Mouse (Mus musculus) layer of hippocampus, postnatal 10 days (tissue): ENCODE results near the gene Gpam. TPM values are rescaled to one million over a fixed set of nuclear protein-coding genes. Genes with fewer than 3 reads are reported as not detected.
A peak's percentile ranks its signal among the peaks of the same experiment; 100 is the strongest.

ENCODE experiments used
- DNase-seq, 2 experiments: peaks; one replicate each; pipeline ENCODE4 v3.0.0; 2021; ENCODE audit warnings: low spot score in 2 of 2
- total RNA-seq, 2 experiments: library from RNA; stranded (reverse); gene quantifications; 2 replicates each; pipeline ENCODE4 v1.2.3; 2021

Gene Gpam
- total RNA-seq, 2 experiments from 2014 or later: 73.0 to 76.0 TPM

GRCm38 (mm10) chr19:55061951-55062350 is 65.1 kb downstream of the Gpam start:
- peak; percentile 47 to 68 for DNase-seq

- no peak for DNase-seq
These were observed 65.6 kb downstream of the Gpam start for GRCm38 (mm10) chr19:55061447-55061901.

DNA sequence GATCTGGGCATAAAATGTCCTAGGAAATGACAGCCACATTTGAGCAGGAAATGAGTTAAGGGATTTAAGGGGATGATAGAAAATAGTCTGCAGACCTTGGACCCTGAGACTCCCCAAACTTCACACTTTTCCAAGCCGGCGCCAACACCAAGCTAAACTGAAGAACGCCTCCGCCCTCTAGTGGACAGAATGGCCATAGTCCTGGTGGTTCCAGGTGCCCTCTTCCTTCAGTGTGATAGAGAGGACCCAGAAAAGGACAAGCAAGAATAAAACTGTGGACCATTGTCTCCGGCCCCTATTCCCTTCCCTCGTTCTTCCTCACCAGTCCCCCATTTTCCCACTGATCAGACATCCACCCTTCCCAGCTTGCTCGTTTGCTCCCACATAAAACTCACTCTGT is 66.1 kb downstream of the Gpam start:
- peak; percentile 84 for DNase-seq

DNA sequence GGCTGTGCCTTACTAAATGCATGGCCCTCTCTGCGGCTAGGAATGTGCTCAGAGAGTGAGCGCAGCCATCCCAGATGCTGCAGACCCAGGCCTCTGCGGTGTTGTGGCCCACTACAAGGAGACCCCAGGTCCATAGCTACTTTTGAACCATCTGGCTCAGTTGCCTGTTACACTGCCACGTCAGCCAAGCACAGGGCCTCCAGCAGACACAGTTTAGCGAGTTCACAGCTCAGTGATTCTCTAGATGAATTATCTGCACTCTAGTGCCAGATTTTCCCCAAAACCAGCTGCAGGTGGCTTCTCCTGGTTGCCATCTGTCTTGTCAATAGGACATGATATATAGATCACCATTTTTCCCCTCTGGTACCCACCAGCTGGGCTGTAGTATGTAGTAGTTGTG is 69.6 kb downstream of the Gpam start:
- DNase-seq: no peak

DNA sequence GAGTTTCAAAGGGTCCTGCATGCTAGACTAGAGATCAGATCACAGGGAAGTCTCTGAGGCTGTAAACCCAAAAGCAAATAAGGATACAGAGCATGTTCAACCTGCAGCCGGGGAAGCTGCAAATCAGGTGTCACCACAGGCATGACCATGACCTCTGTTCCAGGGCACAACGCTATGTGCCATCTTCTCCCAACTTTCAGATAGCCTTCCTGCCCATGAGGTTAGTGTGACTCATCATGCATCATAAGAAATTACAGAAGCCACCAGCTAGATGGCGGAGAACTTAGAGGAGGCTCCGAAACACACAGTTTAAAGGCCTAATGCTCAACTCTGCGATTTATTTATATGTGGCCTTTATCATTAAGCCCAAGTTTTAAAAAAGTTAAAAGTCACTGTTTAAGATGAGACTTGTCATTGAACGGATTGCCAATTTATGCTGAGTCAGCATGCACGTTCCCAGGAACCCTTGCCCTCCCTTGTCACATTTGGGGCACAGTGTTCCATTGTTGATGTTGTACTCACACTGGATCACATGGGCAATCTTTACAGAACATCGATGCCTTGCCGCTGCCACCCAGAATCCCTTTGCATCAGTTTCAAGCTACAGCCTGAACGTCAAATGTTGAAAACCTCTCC is 71.3 kb downstream of the Gpam start:
- no peak for DNase-seq

DNA sequence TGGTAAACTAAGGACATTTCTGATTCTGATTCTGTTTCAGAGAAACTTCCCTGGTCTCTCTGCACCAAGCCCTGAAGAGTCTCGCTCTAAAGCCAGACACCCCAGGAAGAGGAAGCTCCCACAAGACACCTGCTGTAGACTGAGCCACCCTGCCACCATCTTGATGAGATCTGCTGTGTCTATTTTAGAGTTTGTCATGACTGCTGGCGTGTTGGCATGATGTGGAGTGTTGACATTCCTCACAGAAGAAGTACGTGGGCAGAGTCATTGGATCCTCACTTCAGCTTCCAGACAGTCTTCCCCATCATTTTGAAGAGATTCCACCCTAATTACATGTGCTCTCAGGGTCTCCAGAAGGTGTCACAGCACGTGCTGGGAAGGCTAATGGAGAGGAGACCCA is 73.9 kb downstream of the Gpam start:
- DNase-seq: no peak

DNA sequence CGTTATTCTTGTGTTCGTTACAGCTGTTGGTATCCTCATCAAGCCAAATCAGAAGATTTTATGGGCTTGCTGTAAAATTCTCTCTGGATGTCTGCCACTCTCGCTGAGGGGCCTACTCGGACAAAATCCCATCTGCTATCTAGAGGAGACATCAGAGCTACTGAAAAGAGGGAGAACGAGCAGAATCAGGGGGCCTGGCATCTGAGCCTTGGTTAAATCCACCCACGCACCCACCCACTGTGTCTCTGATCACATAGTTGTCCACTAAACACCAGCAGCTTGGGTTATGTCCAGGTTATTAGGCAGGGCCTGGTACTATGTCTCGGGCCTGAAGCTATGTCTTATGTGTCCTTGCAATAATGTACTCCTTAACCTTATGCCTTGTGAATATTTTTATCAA is 89.6 kb downstream of the Gpam start:
- DNase-seq: no peak

DNA sequence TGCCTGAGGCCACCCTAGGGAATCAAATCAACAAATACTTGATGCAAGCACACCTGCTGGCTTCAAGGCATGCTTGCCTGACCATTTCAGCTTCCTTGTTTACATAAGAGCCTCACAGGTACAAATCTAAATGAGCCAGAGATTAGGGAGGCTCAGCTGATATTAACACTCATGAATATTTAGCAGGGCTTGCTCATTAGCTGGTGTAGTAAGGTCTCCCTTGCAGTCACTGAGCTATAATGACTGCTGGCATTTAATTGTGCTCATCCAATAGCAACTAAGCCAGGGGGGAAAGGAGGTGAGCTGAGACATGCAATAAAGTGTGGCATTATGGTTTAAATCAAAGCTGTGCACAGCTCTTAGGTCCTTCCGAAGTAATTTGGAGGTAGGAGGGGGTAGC is 108.2 kb downstream of the Gpam start:
- DNase-seq: no peak

Other genes starting within 250 kb of the Gpam start
- gene Tectb, start 53.5 kb upstream of the Gpam start, total RNA-seq: under 1 TPM; 0.13 to 0.48 TPM
- under 1 TPM; 0.38 to 0.59 TPM for gene Gucy2g, start 114.0 kb upstream of the Gpam start, total RNA-seq
- gene Acsl5, start 124.7 kb upstream of the Gpam start, total RNA-seq: 10 to 100 TPM; 27.3 to 29.9 TPM
- 10 to 100 TPM; 27.1 to 29.2 TPM for gene Zdhhc6, start 188.8 kb upstream of the Gpam start, total RNA-seq
- 10 to 100 TPM; 48.1 to 54.4 TPM for gene Vti1a, start 189.1 kb upstream of the Gpam start, total RNA-seq